Mouse (Mus musculus): Measurements from ENCODE around the gene Rpl41. TPM values are rescaled to one million over a fixed set of nuclear protein-coding genes. Genes with fewer than 3 reads are reported as not detected.
"Not testable (repeated sequence)": the region's sequence is repeated elsewhere in the genome, so short reads cannot be mapped to it uniquely, and the experiment has no call there.

Gene Rpl41
- polyA plus RNA-seq, 1 experiment from 2014 or later, result 2,836 TPM

GRCm38 (mm10) chr10:128510301-128510700, 38.8 kb downstream of the Rpl41 start:
- Histone ChIP-seq H3K9me3 (ENCODE audit: control insufficient read depth, low read length) (no peaks in the 10 kb centered on the region), H3K4me3 (ENCODE audit: low read depth, low read length) (no peak overlapping the region), H3K27ac (ENCODE audit: low read depth, low read length) (no peak overlapping the region), H3K9ac (ENCODE audit: low read depth, low read length) (no peak overlapping the region), H3K27me3 (ENCODE audit: control insufficient read depth, insufficient read depth, low read length) (0 out of 2 replicates have a peak, but pooled peaks cover 2% of the 10 kb centered on the region), H3K4me2 (replicated peaks; ENCODE audit: low read depth, low read length) (no peak overlapping the region), H3K36me3 (ENCODE audit: control insufficient read depth, insufficient read depth, low read length) (no peaks in the 10 kb centered on the region), H3K4me1 (replicated peaks; ENCODE audit: control insufficient read depth, insufficient read depth, low read length) (no peaks in the 10 kb centered on the region)
- ATAC-seq (ENCODE audit: low FRiP score) (no peak), DNase-seq (ENCODE audit: low spot score) (no peak)
- 90% methylated on average over 11 of the region's 11 CpGs for WGBS

- Histone ChIP-seq H3K27me3 (ENCODE audit: control insufficient read depth, insufficient read depth, low read length) (no peaks in the 10 kb centered on the region), H3K9ac (ENCODE audit: low read depth, low read length) (no peak overlapping the region), H3K4me2 (replicated peaks; ENCODE audit: low read depth, low read length) (no peak overlapping the region), H3K4me1 (replicated peaks; ENCODE audit: control insufficient read depth, insufficient read depth, low read length) (no peaks in the 10 kb centered on the region), H3K9me3 (ENCODE audit: control insufficient read depth, low read length) (no peaks in the 10 kb centered on the region), H3K36me3 (ENCODE audit: control insufficient read depth, insufficient read depth, low read length) (no peaks in the 10 kb centered on the region), H3K27ac (ENCODE audit: low read depth, low read length) (no peak overlapping the region), H3K4me3 (ENCODE audit: low read depth, low read length) (no peak overlapping the region)
- ATAC-seq (ENCODE audit: low FRiP score) (no peak), DNase-seq (ENCODE audit: low spot score) (no peak)
- 84% methylated on average over 4 of the region's 4 CpGs for WGBS
These were observed 39.3 kb downstream of the Rpl41 start for GRCm38 (mm10) chr10:128509831-128510230.

- Histone ChIP-seq H3K36me3 (ENCODE audit: control insufficient read depth, insufficient read depth, low read length) (no peaks in the 10 kb centered on the region), H3K4me1 (replicated peaks; ENCODE audit: control insufficient read depth, insufficient read depth, low read length) (no peaks in the 10 kb centered on the region), H3K4me3 (ENCODE audit: low read depth, low read length) (no peak overlapping the region), H3K27me3 (ENCODE audit: control insufficient read depth, insufficient read depth, low read length) (no peaks in the 10 kb centered on the region), H3K4me2 (replicated peaks; ENCODE audit: low read depth, low read length) (no peak overlapping the region), H3K27ac (ENCODE audit: low read depth, low read length) (no peak overlapping the region), H3K9ac (ENCODE audit: low read depth, low read length) (no peak overlapping the region), H3K9me3 (ENCODE audit: control insufficient read depth, low read length) (no peaks in the 10 kb centered on the region)
- ATAC-seq (ENCODE audit: low FRiP score) (no peak), DNase-seq (ENCODE audit: low spot score) (no peak)
- 85% methylated on average over 9 of the region's 9 CpGs for WGBS
These were observed 39.9 kb downstream of the Rpl41 start for GRCm38 (mm10) chr10:128509203-128509602.

GRCm38 (mm10) chr10:128508260-128508659, 40.8 kb downstream of the Rpl41 start:
- Histone ChIP-seq H3K27ac (ENCODE audit: low read depth, low read length) (no peak overlapping the region), H3K27me3 (ENCODE audit: control insufficient read depth, insufficient read depth, low read length) (no peaks in the 10 kb centered on the region), H3K4me1 (replicated peaks; ENCODE audit: control insufficient read depth, insufficient read depth, low read length) (no peaks in the 10 kb centered on the region), H3K4me3 (ENCODE audit: low read depth, low read length) (no peak overlapping the region), H3K9ac (ENCODE audit: low read depth, low read length) (no peak overlapping the region), H3K4me2 (replicated peaks; ENCODE audit: low read depth, low read length) (no peak overlapping the region), H3K36me3 (ENCODE audit: control insufficient read depth, insufficient read depth, low read length) (no peaks in the 10 kb centered on the region), H3K9me3 (ENCODE audit: control insufficient read depth, low read length) (no peaks in the 10 kb centered on the region)
- ATAC-seq (ENCODE audit: low FRiP score) (no peak), DNase-seq (ENCODE audit: low spot score) (no peak)
- 87% methylated on average over 9 of the region's 9 CpGs for WGBS

- DNase-seq (ENCODE audit: low spot score), result no peak
- Histone ChIP-seq H3K4me1 (replicated peaks; ENCODE audit: control insufficient read depth, insufficient read depth, low read length) (no peaks in the 10 kb centered on the region), H3K4me3 (ENCODE audit: low read depth, low read length) (no peak overlapping the region), H3K27ac (ENCODE audit: low read depth, low read length) (no peak overlapping the region), H3K9ac (ENCODE audit: low read depth, low read length) (no peak overlapping the region), H3K27me3 (ENCODE audit: control insufficient read depth, insufficient read depth, low read length) (no peaks in the 10 kb centered on the region), H3K36me3 (ENCODE audit: control insufficient read depth, insufficient read depth, low read length) (no peaks in the 10 kb centered on the region), H3K4me2 (replicated peaks; ENCODE audit: low read depth, low read length) (no peak overlapping the region), H3K9me3 (ENCODE audit: control insufficient read depth, low read length) (no peaks in the 10 kb centered on the region)
- WGBS, result 93% methylated on average over 14 of the region's 14 CpGs
- ATAC-seq (ENCODE audit: low FRiP score), result no peak
These were observed 43.1 kb downstream of the Rpl41 start for GRCm38 (mm10) chr10:128505974-128506373.

- ATAC-seq (ENCODE audit: low FRiP score); H3K4me2 ChIP-seq (replicated peaks; ENCODE audit: low read depth, low read length); H3K4me3 ChIP-seq (ENCODE audit: low read depth, low read length); H3K27me3 ChIP-seq (ENCODE audit: control insufficient read depth, insufficient read depth, low read length); DNase-seq (ENCODE audit: low spot score); H3K27ac ChIP-seq (ENCODE audit: low read depth, low read length); H3K9me3 ChIP-seq (ENCODE audit: control insufficient read depth, low read length); H3K4me1 ChIP-seq (replicated peaks; ENCODE audit: control insufficient read depth, insufficient read depth, low read length); H3K36me3 ChIP-seq (ENCODE audit: control insufficient read depth, insufficient read depth, low read length); H3K9ac ChIP-seq (ENCODE audit: low read depth, low read length): not testable (repeated sequence)
- WGBS, result 90% methylated on average over 5 of the region's 5 CpGs
These were observed 43.8 kb downstream of the Rpl41 start for GRCm38 (mm10) chr10:128505371-128505667.

- Histone ChIP-seq H3K27ac (ENCODE audit: low read depth, low read length) (no peak overlapping the region), H3K4me3 (ENCODE audit: low read depth, low read length) (no peak overlapping the region; the same call in 1 of the 2 replicates), H3K4me1 (replicated peaks; ENCODE audit: control insufficient read depth, insufficient read depth, low read length) (no peaks in the 10 kb centered on the region), H3K9ac (ENCODE audit: low read depth, low read length) (no peak overlapping the region), H3K27me3 (ENCODE audit: control insufficient read depth, insufficient read depth, low read length) (no peaks in the 10 kb centered on the region), H3K36me3 (ENCODE audit: control insufficient read depth, insufficient read depth, low read length) (no peaks in the 10 kb centered on the region), H3K9me3 (ENCODE audit: control insufficient read depth, low read length) (no peaks in the 10 kb centered on the region), H3K4me2 (replicated peaks; ENCODE audit: low read depth, low read length) (no peak overlapping the region)
- DNase-seq (ENCODE audit: low spot score), result no peak
- whole genome bisulfite sequencing, result 84% methylated on average over 9 of the region's 9 CpGs
- ATAC-seq (ENCODE audit: low FRiP score), result no peak
These were observed 44.3 kb downstream of the Rpl41 start for GRCm38 (mm10) chr10:128504641-128505370.

- Histone ChIP-seq H3K27me3 (ENCODE audit: control insufficient read depth, insufficient read depth, low read length) (no peaks in the 10 kb centered on the region), H3K9ac (ENCODE audit: low read depth, low read length) (no peak overlapping the region), H3K27ac (ENCODE audit: low read depth, low read length) (no peak overlapping the region), H3K9me3 (ENCODE audit: control insufficient read depth, low read length) (no peaks in the 10 kb centered on the region), H3K4me2 (replicated peaks; ENCODE audit: low read depth, low read length) (no peak overlapping the region), H3K36me3 (ENCODE audit: control insufficient read depth, insufficient read depth, low read length) (no peaks in the 10 kb centered on the region), H3K4me3 (ENCODE audit: low read depth, low read length) (no peak overlapping the region), H3K4me1 (replicated peaks; ENCODE audit: control insufficient read depth, insufficient read depth, low read length) (0 out of 2 replicates have a peak, but pooled peaks cover 3% of the 10 kb centered on the region)
- 87% methylated on average over 3 of the region's 3 CpGs for WGBS
- no peak for DNase-seq (ENCODE audit: low spot score)
- no peak for ATAC-seq (ENCODE audit: low FRiP score)
These were observed 45.1 kb downstream of the Rpl41 start for GRCm38 (mm10) chr10:128504012-128504411.

GRCm38 (mm10) chr10:128503532-128503931, 45.6 kb downstream of the Rpl41 start:
- Histone ChIP-seq H3K9me3 (ENCODE audit: control insufficient read depth, low read length) (no peaks in the 10 kb centered on the region), H3K27me3 (ENCODE audit: control insufficient read depth, insufficient read depth, low read length) (no peaks in the 10 kb centered on the region), H3K36me3 (ENCODE audit: control insufficient read depth, insufficient read depth, low read length) (no peaks in the 10 kb centered on the region), H3K4me3 (ENCODE audit: low read depth, low read length) (no peak overlapping the region), H3K9ac (ENCODE audit: low read depth, low read length) (no peak overlapping the region), H3K27ac (ENCODE audit: low read depth, low read length) (no peak overlapping the region), H3K4me2 (replicated peaks; ENCODE audit: low read depth, low read length) (no peak overlapping the region), H3K4me1 (replicated peaks; ENCODE audit: control insufficient read depth, insufficient read depth, low read length) (0 out of 2 replicates have a peak, but pooled peaks cover 3% of the 10 kb centered on the region)
- DNase-seq (ENCODE audit: low spot score) (no peak), ATAC-seq (ENCODE audit: low FRiP score) (no peak)
- WGBS, result 76% methylated on average over 8 of the region's 8 CpGs
